Mouse (Mus musculus) forebrain, embryonic 11.5 days (tissue): Measurements from ENCODE around the gene Rpl4. TPM values are rescaled to one million over a fixed set of nuclear protein-coding genes. Genes with fewer than 3 reads are reported as not detected.

ENCODE experiments used
- ATAC-seq: fragments of 200-750 bp; cut with Nextera tagmentation; replicated peaks from 2 replicates; pipeline ENCODE4 v1.8.0; 2017; ENCODE audit warnings: moderate TSS enrichment; ENCODE audit not compliant: low FRiP score
- DNase-seq: peaks from one replicate; pipeline ENCODE4 v3.0.0-alpha.2; 2017; ENCODE audit warnings: low spot score
- H3K27ac ChIP-seq: fragments of 300-500 bp; sonication (generic); 2 replicates; pipeline ENCODE4 v1.5.1; 2014; ENCODE audit warnings: low read depth, low read length
- H3K27me3 ChIP-seq: fragments of 300-500 bp; sonication (generic); 2 replicates; pipeline ENCODE4 v1.6.1; 2014; ENCODE audit warnings: mild to moderate bottlenecking, low read length, mixed read lengths; ENCODE audit not compliant: control insufficient read depth, insufficient read depth
- H3K36me3 ChIP-seq: fragments of 300-500 bp; sonication (generic); 2 replicates; pipeline ENCODE4 v1.6.1; 2014; ENCODE audit warnings: mild to moderate bottlenecking, low read length, moderate library complexity, mixed read lengths; ENCODE audit not compliant: control insufficient read depth, insufficient read depth
- H3K4me1 ChIP-seq: fragments of 300-500 bp; sonication (generic); replicated peaks from 2 replicates; pipeline ENCODE4 v1.6.1; 2014; ENCODE audit warnings: low read length, mixed read lengths; ENCODE audit not compliant: control insufficient read depth, insufficient read depth
- H3K4me2 ChIP-seq: fragments of 300-500 bp; sonication (generic); 2 replicates; pipeline ENCODE4 v1.6.1; 2014; ENCODE audit warnings: low read depth, mild to moderate bottlenecking, low read length, moderate library complexity, mixed read lengths; ENCODE audit not compliant: severe bottlenecking
- H3K4me3 ChIP-seq: fragments of 300-500 bp; sonication (generic); 2 replicates; pipeline ENCODE4 v1.5.1; 2014; ENCODE audit warnings: low read depth, low read length
- H3K9ac ChIP-seq: fragments of 300-500 bp; sonication (generic); 2 replicates; pipeline ENCODE4 v1.6.1; 2014; ENCODE audit warnings: low read length
- H3K9me3 ChIP-seq: fragments of 300-500 bp; sonication (generic); 2 replicates; pipeline ENCODE4 v1.6.1; 2016; ENCODE audit warnings: low read length, mixed read lengths; ENCODE audit not compliant: control insufficient read depth
- WGBS: fragments of 180-500 bp; shearing (Covaris S2); extraction: QIAGEN DNeasy Blood & Tissue Kit; methylation state at CpG from one replicate; pipeline ENCODE4 v1.1.7; 2014; 5-methylcytosine and 5-hydroxymethylcytosine counted together
- polyA plus RNA-seq: library from polyadenylated mRNA; unstranded; fragments of >200 nt; fragmentation: Nextera tagmentation; extraction: Ambion mirVana; gene quantifications from 2 replicates; pipeline ENCODE4 v1.2.1, GENCODE M21; 2014

The Rpl4 gene
- polyA plus RNA-seq, 1 experiment from 2014 or later: 1,101 TPM

DNA sequence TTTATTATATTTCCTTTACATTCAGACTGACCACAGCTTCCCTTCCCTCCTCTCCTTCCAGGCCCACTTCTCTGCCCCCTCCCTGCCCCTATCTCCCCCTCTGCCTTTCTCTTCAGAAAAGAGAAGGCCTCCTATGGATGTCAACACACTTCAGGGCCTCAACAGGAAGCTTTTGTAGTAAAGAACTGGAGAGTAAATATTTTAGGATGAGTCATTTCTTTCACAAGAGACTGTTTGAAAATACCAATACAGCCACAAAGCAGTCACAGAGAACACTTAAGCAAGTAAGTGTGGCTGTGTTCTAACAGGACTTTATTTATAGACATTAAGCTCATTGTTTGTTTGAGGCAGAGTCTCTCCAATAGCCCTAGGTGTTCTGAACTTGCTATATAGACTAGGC, 29.2 kb downstream of the Rpl4 start:
- Histone ChIP-seq H3K9ac (no peak overlapping the region), H3K36me3 (no peaks in the 10 kb centered on the region), H3K4me1 (no peaks in the 10 kb centered on the region), H3K27me3 (no peaks in the 10 kb centered on the region), H3K4me3 (no peak overlapping the region), H3K27ac (no peak overlapping the region), H3K4me2 (no peak overlapping the region), H3K9me3 (no peaks in the 10 kb centered on the region)
- ATAC-seq (no peak), DNase-seq (no peak)

DNA sequence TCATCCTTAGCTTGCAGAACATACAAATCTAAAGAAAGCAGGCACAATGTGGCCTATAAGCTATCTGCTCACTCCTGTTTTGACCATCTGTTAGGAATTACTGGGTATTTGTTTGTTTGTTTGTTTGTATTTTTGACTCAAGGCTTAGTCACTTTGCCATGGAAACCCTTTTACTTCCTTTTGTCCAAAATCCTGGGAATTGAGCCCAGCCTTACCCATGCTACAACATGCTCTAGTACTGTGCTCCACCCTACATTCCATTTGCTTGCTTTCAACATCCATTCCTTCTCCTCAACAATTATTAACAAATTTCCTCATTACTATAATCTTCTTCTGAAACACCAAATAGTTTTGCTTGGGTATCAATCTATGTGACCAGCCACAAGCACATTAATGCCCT, 29.7 kb downstream of the Rpl4 start:
- Histone ChIP-seq H3K9ac (no peak overlapping the region), H3K27me3 (no peaks in the 10 kb centered on the region), H3K4me1 (no peaks in the 10 kb centered on the region), H3K4me2 (no peak overlapping the region), H3K27ac (no peak overlapping the region), H3K9me3 (no peaks in the 10 kb centered on the region), H3K36me3 (no peaks in the 10 kb centered on the region), H3K4me3 (no peak overlapping the region)
- no peak for ATAC-seq
- no peak for DNase-seq

DNA sequence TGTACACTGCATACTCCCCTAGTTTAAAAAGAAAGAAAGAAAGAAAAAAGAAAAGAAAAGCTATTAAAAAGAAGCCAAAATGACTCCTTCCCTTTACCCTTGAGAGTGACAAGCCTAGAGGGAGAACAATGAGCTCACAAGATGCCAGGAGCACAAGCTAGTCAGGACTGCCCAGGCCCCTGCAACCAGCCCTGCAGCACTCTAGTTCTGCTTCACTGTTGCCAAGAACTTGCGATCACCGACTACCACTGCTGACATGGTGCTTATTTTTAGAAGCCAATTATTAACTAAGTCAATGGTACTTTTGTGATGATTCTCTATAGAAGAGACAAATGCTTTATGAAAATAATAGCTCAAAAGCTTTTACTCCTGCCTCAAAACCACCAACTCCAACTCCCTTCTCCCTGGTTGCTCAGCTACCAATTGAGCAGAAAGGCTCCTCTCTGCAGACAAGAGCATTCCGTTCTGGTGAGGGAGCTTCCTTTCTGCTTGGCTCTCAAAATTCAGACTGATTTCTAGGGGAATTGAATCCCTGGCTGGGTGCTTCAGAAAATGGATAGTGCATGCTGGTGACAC, 34.4 kb downstream of the Rpl4 start:
- no peak overlapping the region for H3K4me2 ChIP-seq
- H3K9me3 ChIP-seq: no peaks in the 10 kb centered on the region
- H3K9ac ChIP-seq: no peak overlapping the region
- ATAC-seq: no peak
- H3K27me3 ChIP-seq: no peaks in the 10 kb centered on the region
- no peak overlapping the region for H3K4me3 ChIP-seq
- H3K4me1 ChIP-seq: no peaks in the 10 kb centered on the region
- WGBS: 89% methylated on average over 3 of the region's 3 CpGs
- no peak for DNase-seq
- no peaks in the 10 kb centered on the region for H3K36me3 ChIP-seq
- no peak overlapping the region for H3K27ac ChIP-seq

DNA sequence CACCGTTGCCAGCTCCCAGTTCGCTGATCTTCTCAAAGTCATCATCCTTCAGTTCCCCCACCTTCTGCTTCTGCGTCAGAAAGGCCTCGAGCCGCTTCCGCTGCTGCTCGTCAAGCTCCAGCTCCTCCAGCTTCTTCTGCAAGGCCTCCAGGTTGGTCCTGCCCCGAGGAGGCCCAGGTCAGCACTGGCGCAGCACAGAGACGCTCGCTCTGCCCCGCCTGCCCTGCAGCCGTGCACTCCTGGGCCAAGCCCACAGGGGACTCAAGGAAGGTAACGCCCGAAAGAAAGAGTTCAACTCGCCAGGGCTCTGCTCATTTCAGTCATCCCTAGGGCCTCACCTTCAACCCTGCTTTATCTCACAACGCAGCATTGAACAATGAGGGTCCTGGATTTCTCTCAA, 41.3 kb downstream of the Rpl4 start:
- Histone ChIP-seq H3K36me3 (no peaks in the 10 kb centered on the region), H3K27me3 (no peaks in the 10 kb centered on the region), H3K4me2 (no peak overlapping the region), H3K4me3 (no peak overlapping the region), H3K4me1 (no peaks in the 10 kb centered on the region), H3K9me3 (no peaks in the 10 kb centered on the region), H3K27ac (no peak overlapping the region), H3K9ac (no peak overlapping the region)
- ATAC-seq (no peak), DNase-seq (no peak)
- 91% methylated on average over 17 of the region's 17 CpGs for WGBS

- no peaks in the 10 kb centered on the region for H3K4me1 ChIP-seq
- DNase-seq: no peak
- no peaks in the 10 kb centered on the region for H3K36me3 ChIP-seq
- no peak overlapping the region for H3K4me2 ChIP-seq
- 89% methylated on average over 4 of the region's 4 CpGs for WGBS
- no peak overlapping the region for H3K27ac ChIP-seq
- no peak overlapping the region for H3K4me3 ChIP-seq
- no peaks in the 10 kb centered on the region for H3K27me3 ChIP-seq
- no peak for ATAC-seq
- no peaks in the 10 kb centered on the region for H3K9me3 ChIP-seq
- H3K9ac ChIP-seq: no peak overlapping the region
Observed at GRCm38 (mm10) chr9:64216090-64216489, 42.9 kb downstream of the Rpl4 start.

DNA sequence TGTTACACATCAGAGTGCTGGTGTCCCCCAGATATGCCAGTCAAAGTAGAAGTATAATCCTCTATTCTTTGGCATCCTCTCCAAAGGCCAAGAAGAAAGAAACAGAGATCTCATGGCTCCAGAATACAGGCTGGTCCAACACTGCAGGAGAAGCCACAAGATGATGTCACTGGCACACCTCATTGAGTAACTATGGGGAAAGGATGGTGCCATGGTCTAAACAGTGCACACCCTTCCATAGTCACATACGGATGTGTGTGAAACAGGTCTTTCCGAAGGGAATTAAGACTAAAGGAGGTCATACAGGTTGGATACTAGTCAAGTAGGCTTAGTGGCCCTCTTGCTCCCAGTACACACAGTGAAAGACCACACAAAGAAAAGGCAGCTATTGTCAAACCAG, 43.5 kb downstream of the Rpl4 start:
- no peaks in the 10 kb centered on the region for H3K36me3 ChIP-seq
- no peak overlapping the region for H3K4me2 ChIP-seq
- H3K9ac ChIP-seq: no peak overlapping the region
- no peak overlapping the region for H3K4me3 ChIP-seq
- DNase-seq (no peak), ATAC-seq (no peak)
- 91% methylated on average over 2 of the region's 2 CpGs for WGBS
- H3K9me3 ChIP-seq: no peaks in the 10 kb centered on the region
- no peaks in the 10 kb centered on the region for H3K27me3 ChIP-seq
- no peaks in the 10 kb centered on the region for H3K4me1 ChIP-seq
- H3K27ac ChIP-seq: no peak overlapping the region

- no peaks in the 10 kb centered on the region for H3K36me3 ChIP-seq
- no peaks in the 10 kb centered on the region for H3K9me3 ChIP-seq
- no peaks in the 10 kb centered on the region for H3K4me1 ChIP-seq
- no peak overlapping the region for H3K27ac ChIP-seq
- H3K4me3 ChIP-seq: no peak overlapping the region
- no peaks in the 10 kb centered on the region for H3K27me3 ChIP-seq
- H3K9ac ChIP-seq: no peak overlapping the region
- DNase-seq (no peak), ATAC-seq (no peak)
- H3K4me2 ChIP-seq: no peak overlapping the region
Observed at GRCm38 (mm10) chr9:64217887-64218286, 44.7 kb downstream of the Rpl4 start.

DNA sequence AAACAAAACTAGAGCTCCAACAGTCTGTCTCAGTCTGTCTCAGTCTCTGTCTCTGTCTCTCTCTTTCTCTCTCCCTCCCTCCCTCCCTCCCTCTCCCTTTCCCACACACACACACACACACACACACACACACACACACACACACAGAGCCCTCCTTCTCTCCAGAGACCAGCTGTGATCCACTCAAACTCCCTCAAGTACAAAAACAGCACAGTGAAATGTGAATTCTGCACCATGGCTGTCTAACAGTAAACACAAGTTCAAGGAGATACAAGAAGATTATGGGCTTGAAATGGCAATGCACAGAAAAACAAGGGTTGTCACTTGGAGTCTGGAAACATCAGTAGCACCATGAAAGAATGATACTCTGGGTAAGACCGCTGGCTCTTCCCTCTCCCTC, 46.1 kb downstream of the Rpl4 start:
- 46% methylated on average over 1 of the region's 1 CpGs for WGBS
- Histone ChIP-seq H3K4me2 (no peak overlapping the region), H3K36me3 (no peaks in the 10 kb centered on the region), H3K4me3 (no peak overlapping the region), H3K27ac (no peak overlapping the region), H3K9me3 (no peaks in the 10 kb centered on the region), H3K4me1 (no peaks in the 10 kb centered on the region), H3K27me3 (no peaks in the 10 kb centered on the region), H3K9ac (no peak overlapping the region)
- ATAC-seq (no peak), DNase-seq (no peak)

DNA sequence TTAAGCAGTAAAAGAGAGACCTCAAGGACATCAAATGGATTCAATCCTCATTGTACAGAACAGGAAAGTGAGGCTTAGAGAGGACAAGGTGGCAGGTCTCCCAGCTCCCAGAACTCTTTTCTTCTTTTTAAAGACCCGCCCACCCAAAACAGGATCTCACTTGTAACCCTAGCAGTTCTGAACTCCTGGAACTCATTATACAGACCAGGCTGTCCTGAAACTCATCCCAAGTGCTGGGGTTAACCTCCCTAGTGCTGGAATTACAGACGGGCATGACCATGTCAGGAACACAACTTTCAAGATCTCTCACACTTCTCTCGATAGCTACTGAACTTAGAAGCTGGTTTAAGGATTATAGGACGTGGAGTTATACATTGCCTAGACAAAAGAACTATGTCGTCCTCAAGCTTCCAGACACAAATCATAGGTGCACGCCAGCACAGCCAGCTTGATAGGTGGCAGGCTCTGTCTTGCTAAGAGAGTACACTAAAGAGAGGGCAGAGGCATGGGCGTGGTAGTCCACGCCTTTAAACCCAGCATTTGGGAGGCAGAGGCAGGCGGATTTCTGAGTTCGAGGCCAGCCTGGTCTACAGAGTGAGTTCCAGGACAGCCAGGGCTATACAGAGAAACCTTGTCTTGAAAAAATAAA, 46.7 kb downstream of the Rpl4 start:
- Histone ChIP-seq H3K4me1 (no peaks in the 10 kb centered on the region), H3K4me2 (no peak overlapping the region), H3K9me3 (no peaks in the 10 kb centered on the region), H3K27ac (no peak overlapping the region), H3K27me3 (no peaks in the 10 kb centered on the region), H3K4me3 (no peak overlapping the region), H3K9ac (no peak overlapping the region), H3K36me3 (no peaks in the 10 kb centered on the region)
- DNase-seq (no peak), ATAC-seq (no peak)
- WGBS: 86% methylated on average over 10 of the region's 10 CpGs
